Mouse (Mus musculus): ENCODE data around the gene Trip12.

DNA sequence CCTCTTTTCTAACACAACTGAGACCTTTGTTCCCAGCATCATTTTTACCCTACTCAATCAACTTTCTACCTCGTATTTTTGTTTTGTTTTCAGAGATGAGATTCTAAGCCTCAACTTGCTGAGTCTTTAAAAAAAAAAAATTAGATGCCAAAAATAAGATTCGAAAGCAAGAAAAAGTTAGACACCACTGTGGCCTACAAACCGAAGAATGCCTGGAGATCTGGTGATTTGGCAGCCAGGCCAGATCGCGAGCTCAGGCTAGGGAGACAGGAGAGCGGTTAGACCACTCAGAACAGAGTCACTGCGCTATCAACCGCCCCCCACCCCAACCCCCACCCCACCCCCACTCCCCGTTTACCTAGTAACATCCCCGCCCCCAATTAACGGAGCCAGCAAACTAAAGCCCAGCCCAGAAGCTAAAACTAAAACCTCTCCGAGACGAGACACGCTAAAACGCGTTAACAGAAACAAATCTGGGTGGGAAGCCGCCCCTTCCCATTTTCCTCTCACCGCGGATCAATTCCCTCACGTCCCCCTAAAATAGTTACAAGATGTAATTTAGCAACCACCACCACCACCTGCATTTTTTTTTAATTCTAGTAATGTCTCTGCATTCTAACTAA is 2.7 kb downstream of the Trip12 start:
- TF ChIP-seq CTCF (IDR thresholded peaks at IDR 0.05; ENCODE audit: control insufficient read depth, insufficient read depth, low read length) (no peak), POLR2A (IDR thresholded peaks at IDR 0.05; ENCODE audit: borderline replicate concordance, control insufficient read depth, low read depth, low read length) (no peak)
